Mouse (Mus musculus): ENCODE data around the gene 2310061I04Rik.

DNA sequence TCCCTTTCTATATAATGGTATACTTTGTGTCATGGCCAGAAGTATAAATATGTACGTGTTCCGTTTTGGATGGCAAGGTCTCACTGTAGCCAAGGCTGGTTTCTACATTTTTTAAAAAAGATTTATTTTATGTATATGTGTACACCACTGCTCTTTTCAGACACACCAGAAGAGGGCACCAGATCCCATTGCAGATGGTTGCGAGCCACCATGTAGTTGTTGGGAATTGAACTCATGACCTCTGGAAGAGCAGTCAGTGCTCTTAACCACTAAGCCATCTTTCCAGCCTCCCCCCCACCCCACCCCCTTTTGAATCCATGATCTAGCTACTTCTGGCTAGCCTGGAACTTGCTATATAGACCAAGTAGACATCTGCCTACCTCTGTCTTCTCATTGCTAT is 53.7 kb downstream of the 2310061I04Rik start:
- TF ChIP-seq POLR2A (IDR thresholded peaks at IDR 0.05; ENCODE audit: low read depth, low read length) (no peak), CTCF (IDR thresholded peaks at IDR 0.05; ENCODE audit: extremely low read depth, insufficient read depth, insufficient read length, insufficient replicate concordance) (peak; percentile 8; the same call in 1 of the 2 replicates)

Measured in spleen, adult 2 months (tissue).